Mouse (Mus musculus) layer of hippocampus, postnatal 10 days (tissue): ENCODE data around the gene Rtbdn. TPM values are rescaled to one million over a fixed set of nuclear protein-coding genes. Genes with fewer than 3 reads are reported as not detected.

Experiments used
- DNase-seq, 2 experiments: peaks; one replicate each; pipeline ENCODE4 v3.0.0; 2021; ENCODE audit warnings: low spot score in 2 of 2
- total RNA-seq, 2 experiments: library from RNA; stranded (reverse); gene quantifications; 2 replicates each; pipeline ENCODE4 v1.2.3; 2021

Gene Rtbdn
- total RNA-seq, 2 experiments from 2014 or later = 3.1 to 3.6 TPM

DNA sequence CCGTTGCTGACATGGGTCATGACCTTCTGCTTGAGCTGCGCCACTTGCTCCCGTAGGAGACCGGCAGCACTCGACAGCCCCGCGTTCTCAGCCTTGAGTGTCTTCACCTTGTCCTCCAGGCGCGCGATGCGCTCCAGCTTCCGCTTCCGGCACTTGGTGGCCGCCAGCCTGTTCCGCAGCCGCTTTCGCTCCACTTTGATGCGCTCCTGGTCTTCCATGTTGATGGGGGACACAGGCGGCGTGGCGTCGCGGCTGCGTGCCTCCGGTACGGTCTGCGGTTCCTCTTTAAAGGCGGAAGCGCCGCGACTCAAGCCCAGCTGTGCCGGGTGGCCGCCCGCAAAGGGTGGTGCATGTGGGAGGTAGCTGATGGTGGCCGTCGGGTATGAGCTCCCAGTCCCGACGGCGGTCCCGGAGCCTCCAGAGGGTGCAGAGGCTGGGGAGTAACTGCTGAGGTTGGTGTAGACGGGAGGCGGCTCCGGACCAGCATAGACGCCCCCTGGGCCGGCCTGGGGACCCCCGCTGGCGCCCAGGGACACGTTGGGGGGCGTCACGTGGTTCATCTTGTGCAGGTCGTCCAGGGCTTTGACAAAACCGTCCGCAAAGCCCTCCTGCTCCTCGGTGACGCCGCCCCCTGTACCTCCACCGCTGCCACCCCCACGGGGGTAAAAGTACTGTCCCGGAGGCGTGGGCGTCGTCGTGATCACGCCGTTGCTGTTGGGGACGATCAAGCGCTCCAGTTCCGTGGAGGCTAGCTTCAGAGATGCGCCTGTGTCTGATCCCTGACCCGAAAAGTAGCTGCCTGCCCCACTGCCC is 30.9 kb downstream of the Rtbdn start:
- DNase-seq = peak; percentile 56 to 69

GRCm38 (mm10) chr8:84978248-84978940 is 31.6 kb downstream of the Rtbdn start, which contains the start of gene Junb:
Gene Junb (minus strand): TSS chr8:84978718.
- peak; percentile 87 to 93 for DNase-seq

DNA sequence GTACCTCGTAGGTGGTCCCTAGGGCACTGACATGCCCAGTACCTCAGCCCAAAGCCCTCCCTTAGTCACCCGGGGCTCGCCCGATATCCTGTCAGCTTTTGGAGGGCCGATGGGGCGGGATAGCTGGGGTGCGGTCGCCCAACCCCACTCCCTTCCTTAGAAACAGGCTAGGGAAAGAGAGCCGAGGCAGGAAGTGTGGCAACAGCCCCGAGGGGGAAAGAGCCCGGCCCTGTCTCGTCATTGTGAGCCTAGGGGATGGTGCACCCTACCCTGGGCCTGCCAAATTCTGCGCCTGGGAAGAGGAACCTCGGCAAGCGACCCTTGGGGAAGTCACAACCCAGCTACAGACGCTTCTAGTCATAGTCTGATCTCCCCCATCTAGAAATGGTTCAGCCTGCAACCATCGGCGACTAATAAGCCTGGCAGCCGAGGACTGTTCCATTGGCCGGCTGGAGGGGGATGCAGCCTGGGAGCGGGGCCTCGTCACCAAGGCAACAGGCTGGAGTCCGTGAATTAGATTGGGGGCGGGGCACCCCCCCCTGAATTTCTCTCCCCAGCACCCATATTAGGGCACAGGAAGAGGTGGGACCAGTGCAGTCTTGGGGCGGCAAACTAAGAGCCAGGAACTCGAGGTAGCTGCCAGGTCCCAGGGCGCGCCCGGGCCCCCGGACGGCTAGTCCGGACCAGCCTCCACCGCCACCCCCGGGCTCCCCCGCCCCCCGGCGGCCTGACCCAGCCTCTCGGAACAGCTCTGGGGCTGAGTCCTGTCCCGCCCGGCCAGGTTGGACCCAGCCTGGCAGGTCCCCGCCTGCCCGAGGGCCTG is 33.0 kb downstream of the Rtbdn start:
- DNase-seq = peak; percentile 89 to 92

GRCm38 (mm10) chr8:84980622-84981358 is 34.0 kb downstream of the Rtbdn start:
- DNase-seq = peak; percentile 62 to 73

DNA sequence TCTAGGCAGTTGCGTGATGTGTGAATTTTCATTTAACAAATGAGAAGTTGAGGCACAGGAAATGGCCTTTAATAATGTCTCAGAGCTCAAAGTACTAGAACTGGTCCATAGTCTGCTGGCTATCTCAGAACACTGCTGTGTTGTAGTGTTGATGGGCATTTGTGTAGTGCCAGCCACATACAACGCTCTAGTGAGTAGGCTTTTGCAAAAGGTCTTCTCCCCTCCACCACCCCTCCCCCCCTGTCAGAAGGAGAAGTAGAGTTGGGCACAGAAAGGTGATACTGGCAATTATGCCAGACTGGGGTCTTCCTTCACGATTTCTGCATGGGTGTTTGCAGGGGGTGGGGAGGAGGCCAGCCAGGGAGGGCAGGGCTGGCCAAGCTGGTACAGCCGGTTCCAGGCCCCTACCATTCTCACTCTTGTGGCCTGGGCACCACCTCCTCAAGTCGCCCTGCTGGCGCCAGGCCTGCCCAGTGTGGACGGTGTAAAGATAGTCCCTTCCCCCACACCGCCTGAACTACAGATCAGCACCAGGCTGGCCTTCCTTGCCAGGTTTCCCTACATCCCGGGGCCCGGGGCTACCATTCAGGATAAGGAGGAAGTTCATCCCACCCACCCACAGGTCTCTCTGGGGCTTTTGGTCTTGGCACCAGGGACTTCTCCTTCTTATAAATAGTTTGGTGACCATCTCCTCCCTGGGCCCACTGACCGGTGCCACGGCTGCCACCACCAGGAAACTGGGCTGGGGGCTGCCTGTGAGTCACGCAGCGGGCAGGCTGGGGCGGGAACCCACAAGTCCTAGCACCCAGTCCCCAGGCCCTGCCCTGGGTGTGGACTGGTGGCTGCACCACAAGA is 35.1 kb downstream of the Rtbdn start:
- DNase-seq = no peak

- DNase-seq = no peak
Observed at GRCm38 (mm10) chr8:84982499-84983011, 35.8 kb downstream of the Rtbdn start.

DNA sequence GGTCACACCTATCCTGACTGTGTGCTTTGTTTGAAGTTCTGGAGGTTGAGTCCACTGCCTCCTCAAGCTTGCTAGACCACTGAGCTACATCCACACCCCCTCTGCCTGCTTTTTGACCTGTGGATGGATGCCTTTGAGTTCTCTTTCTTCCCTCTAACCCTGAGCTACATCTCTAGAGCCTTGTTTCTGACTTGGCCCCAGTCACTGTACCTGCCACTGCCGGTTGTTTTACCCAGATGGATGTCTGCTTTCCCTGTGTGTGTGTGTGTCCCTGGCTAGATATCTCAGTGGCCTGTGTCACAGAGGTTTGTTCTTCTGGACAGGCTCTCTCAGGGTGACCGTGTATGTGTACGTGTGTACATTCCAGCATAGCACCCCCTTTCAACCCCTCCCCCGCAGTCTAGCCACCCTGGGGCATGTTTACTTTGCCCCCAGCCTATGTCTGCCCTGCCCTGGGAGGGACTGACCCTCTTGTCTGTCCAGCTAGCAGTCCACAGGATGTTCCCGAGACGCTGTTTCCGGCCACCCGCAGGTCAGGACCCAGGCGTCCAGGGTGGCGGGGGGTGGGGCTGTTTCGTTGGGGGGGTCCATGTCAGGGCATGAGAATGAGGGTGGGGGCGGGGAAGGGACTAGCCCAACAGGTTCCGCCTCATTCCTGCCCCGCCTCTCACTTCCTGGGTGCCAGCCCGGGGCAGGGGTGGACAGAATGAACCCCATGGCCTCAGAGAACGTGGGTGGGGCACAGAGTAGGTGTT is 37.7 kb downstream of the Rtbdn start:
- no peak for DNase-seq

- DNase-seq = no peak
Observed at GRCm38 (mm10) chr8:84985049-84985683, 38.4 kb downstream of the Rtbdn start.

DNA sequence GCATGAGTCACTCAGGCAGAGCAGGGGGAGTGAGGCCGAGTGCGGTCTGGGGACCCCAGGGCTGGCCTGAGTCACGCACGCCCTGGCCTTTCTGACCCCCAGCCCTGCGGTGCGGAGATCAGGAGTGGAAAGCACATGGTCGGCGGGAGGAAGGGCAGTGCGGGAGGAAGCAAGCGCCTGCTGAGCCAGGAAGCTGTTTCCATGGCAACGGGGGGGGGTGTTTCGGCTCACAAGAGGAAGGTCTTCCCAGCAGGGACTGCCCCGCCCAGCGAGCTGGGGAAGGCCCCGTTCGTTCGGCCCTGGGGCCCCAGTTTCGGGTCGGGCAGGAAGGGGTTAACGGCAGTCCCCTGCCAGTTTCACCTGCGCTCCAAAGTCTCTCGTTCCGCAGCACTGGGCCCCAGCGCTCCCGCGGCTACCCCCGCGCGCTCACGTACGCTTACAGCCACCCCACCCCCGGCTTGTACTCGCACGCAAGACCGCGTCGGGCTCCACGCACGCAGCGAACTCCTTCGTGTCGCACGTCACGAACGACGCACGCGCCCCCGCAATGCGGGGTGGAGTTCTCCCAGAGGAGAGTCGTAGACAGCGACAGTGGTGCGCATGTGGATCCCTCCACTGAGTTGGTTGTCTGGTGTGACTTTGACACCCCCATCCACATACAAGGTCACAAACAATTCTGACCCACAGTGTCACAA is 39.0 kb downstream of the Rtbdn start:
- peak; percentile 84 to 88 for DNase-seq

DNA sequence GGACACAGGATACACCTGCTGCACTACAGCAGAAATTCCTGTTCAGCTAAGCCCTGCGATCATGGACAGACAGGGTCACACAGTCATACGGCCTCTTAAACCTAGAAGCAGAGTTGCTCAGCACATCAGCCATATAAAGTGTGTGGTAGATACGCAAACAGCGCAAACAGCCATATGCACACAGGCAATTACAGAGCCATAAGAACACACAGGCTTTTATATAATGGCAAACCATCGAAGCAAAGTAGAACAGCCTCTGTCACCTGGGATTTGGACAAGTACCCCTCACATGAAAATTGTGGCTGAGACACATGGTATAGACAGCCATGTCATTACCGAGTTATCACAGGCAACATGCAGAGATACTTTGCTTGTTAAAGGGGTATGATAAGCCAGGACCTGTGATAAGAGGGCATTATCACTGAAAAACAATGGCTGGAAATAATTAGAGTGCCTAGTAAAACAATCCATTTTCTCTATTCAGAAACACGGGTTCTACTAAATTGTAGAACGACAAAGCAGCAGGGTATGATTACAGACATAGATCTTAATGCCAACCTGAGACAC is 39.7 kb downstream of the Rtbdn start:
- no peak for DNase-seq

GRCm38 (mm10) chr8:84987388-84987787 is 40.6 kb downstream of the Rtbdn start:
- DNase-seq = no peak

DNA sequence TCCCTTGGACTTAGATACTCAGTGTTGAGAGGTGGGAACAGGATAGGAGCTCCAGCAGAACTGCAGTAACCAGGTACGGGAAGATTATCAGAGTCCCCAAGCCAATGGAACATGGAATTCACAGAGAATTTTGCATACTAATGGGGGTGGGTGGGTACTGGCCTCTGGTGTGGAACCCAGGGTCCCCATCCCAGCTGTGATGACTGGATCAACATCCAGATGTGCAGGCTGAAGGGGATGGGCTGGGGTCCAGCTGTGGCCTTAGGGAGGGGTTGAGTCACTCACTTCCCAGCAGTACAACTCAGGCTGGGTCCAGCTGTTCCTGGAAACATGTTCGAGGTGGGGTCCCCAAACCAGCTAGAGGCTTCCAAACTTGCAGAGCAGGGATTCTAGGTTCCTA is 41.1 kb downstream of the Rtbdn start:
- no peak for DNase-seq

DNA sequence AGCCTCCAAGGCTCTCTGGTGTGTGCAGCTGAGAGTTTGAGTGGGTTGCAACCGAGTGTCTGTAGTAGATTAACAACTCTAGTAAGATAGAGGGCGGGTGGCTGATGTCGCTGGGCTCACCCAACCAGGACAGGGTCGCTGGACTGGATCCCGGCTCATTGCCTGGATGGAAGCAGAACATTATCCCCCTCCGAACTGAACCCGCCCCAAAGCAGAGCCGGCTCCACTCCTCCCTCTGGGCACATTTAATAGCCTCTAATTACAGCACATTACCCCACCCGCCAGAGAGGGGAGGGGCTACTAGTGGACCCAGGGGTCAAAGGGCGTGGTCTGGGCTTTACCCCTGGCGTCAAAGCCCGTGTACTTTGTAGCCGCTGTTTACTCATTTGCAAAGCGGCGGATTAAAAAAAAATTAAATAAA is 42.5 kb downstream of the Rtbdn start:
- DNase-seq = no peak

GRCm38 (mm10) chr8:84989810-84990209 is 43.0 kb downstream of the Rtbdn start:
- peak; percentile 92 to 95 for DNase-seq

DNA sequence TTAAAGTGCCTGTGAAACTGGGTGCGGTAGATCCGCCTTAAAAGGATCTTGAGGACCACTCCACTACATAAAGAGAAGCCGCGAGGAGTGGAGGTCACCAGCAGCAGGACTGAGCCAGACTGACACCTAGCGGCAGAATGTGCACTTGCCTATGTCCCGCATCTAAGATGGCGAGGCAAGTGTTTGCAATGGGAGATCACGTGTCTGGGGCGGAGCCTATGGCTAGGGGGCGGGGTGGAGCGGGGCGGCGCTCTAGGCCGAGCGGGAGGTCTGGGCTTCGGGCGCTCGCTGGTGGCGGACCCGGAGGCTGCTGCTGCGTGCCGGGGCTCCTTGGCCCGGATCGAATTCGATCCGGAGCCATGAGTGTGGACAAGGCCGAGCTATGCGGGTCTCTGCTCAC is 43.6 kb downstream of the Rtbdn start, which contains the start of gene Hook2:
TSS of gene Hook2 (plus strand) at position 255 of the 400 bp plus-strand sequence.
- DNase-seq = peak; percentile 97 to 98

- DNase-seq = no peak
Observed at GRCm38 (mm10) chr8:84990836-84991235, 44.0 kb downstream of the Rtbdn start.

DNA sequence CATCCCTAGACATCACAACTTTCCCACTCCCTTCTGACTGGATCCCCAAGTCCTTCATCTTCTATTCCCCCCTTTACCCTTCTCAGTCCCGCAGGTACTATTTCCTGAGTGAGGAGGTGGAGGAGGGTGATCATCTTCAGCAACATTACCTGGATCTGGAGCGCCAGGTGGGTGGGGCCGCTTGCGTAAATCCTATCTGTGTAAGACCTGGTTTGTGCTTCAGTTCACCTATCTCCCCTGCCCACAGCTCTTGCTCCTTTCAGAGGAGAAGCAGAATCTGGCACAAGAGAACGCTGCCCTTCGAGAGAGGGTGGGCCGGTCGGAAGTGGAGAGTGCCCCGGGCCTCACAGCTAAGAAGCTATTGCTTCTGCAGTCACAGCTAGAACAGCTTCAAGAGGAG is 47.6 kb downstream of the Rtbdn start:
- no peak for DNase-seq
